Mouse (Mus musculus) liver, postnatal 0 days (tissue): ENCODE measurements around the gene Nrp2.

Source experiments
- CTCF ChIP-seq: sonication (generic); IDR thresholded peaks from 2 replicates; pipeline ENCODE4 v1.5.1; 2016; ENCODE audit warnings: antibody characterized with exemption, low read depth
- EP300 ChIP-seq: IDR thresholded peaks from 2 replicates; pipeline ENCODE4 v1.6.1; 2016; ENCODE audit warnings: antibody characterized with exemption, low read depth, mild to moderate bottlenecking

DNA sequence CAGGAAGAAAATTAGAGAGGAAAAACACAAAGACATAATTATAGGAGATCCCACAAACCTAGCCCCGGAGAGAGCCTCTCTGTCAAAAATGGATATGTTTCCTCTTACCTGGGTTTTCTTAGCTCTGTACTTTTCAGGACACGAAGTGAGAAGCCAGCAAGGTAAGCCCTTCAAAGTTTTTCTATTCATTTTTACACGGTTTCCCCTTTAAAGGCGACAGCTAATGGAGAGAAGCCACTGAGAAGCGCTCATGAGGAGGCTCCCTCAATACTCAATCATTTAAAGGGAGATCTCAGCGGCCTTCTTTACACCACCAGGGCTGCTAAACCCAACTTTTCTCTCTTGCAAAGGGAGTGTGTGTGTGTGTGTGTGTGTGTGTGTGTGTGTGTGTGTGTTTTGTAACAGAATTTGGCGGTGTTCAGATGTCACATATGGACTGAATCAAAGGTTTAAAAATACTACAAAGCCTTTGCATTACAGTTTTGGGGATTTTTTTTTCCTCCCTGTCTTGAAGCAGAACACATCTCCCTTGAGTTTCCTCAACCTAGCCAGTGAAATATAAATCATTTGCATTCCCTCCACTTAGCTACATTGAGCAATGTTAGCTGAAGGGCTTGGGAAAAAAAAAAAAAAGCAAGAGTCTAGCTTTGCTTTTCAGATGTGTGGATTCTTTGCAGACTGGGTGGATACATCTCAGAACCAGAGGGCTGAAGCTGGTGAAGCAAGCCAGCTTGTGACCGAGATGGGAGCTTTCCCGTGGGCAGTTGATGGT, 1.2 kb downstream of the Nrp2 start:
- TF ChIP-seq CTCF (no peak), EP300 (no peak)
